Comparison of ENCODE assay signal across 8 mouse cellular contexts in the genomic region with DNA sequence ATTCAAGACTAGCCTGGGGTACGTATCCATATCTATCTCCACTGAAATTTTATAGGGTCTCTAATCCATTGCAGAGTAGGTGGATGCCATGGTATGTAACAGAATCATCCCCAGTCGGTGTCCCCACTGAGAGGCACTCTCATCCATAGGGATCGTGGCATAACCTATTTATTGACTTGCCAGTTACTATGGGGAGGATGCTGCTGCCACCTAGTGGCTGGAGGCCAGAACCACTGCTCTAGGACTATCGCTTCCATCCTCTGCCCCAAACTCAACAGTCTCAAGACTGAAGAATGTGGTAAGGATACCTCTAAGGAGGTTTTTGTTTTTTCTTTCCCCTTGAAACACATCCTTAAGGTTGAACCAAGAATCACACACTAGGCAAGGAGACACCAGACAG. TPM values are rescaled to one million over a fixed set of nuclear protein-coding genes. Genes with fewer than 3 reads are reported as not detected.
DNase-seq lines count a peak whose midpoint lies in the region; ATAC-seq and TF ChIP-seq lines count a peak whose summit lies in the region.
"Had no signal": no experiment of that assay in that cellular context is flagged by ENCODE, and none has a peak within 500 bp of the region (broad histone marks: within the 10 kb centered on the region; RNA-seq: fewer than 3 reads in every experiment).

No protein-coding gene starts in this region.

- ATAC-seq in lung, embryonic 16.5 days (ENCODE audit: low read depth): peak; percentile 35; the same call in 1 of the 2 replicates

- H3K9me3 ChIP-seq in E14TG2a.4 (ENCODE audit: low read length): no peaks in the 10 kb centered on the region
- H3K9me3 ChIP-seq in lung, embryonic 16.5 days (ENCODE audit: control insufficient read depth, low read length): 0 out of 2 replicates have a peak, but pooled peaks cover 3% of the 10 kb centered on the region
- H3K9me3 ChIP-seq: limb, embryonic 13.5 days had no signal

- WGBS in heart, adult 2 months: 53% methylated on average over 4 of the region's 4 CpGs
- 56% methylated on average over 4 of the region's 4 CpGs for WGBS in lung, embryonic 16.5 days

- no peak for TF ChIP-seq POLR2A in heart, adult 2 months (IDR thresholded peaks at IDR 0.05; ENCODE audit: insufficient read depth, low read depth, low read length)

- TF ChIP-seq CTCF in E14TG2a.4 (conservative IDR thresholded peaks at IDR 0.05; ENCODE audit: low read length): peak; percentile 96
- peak; percentile 99 for TF ChIP-seq CTCF in heart, adult 2 months (IDR thresholded peaks at IDR 0.05)

- H3K79me2 ChIP-seq in heart, adult 2 months (replicated peaks; ENCODE audit: control insufficient read depth, insufficient read depth, low read length): no peaks in the 10 kb centered on the region

- peak; percentile 65 for DNase-seq in T-cell, adult 2 months (ENCODE audit: low spot score)
- DNase-seq in cerebellum, postnatal 36 days: peak; percentile 53 to 54
- peak; percentile 63 to 77 for DNase-seq in heart, adult 2 months
- DNase-seq in kidney, postnatal 36 days: peak; percentile 50 to 85
- peak; percentile 63 for DNase-seq in spleen, adult 12 weeks (ENCODE audit: low spot score)

- no peaks in the 10 kb centered on the region for H3K27me3 ChIP-seq in E14TG2a.4 (ENCODE audit: insufficient read depth, low read length)
- no peaks in the 10 kb centered on the region for H3K27me3 ChIP-seq in heart, adult 2 months (ENCODE audit: control insufficient read depth, insufficient read depth, low read length)
- H3K27me3 ChIP-seq in lung, embryonic 16.5 days (ENCODE audit: control insufficient read depth, insufficient read depth, low read depth, low read length): no peaks in the 10 kb centered on the region
- H3K27me3 ChIP-seq: limb, embryonic 13.5 days had no signal

- no peak overlapping the region for H3K4me2 ChIP-seq in lung, embryonic 16.5 days (ENCODE audit: low read depth, low read length)
- H3K4me2 ChIP-seq: limb, embryonic 13.5 days had no signal

- no peak overlapping the region for H3K4me3 ChIP-seq in E14TG2a.4 (replicated peaks; ENCODE audit: low read length)
- no peak overlapping the region for H3K4me3 ChIP-seq in heart, adult 2 months
- no peak overlapping the region for H3K4me3 ChIP-seq in lung, embryonic 16.5 days (ENCODE audit: low read length)
- H3K4me3 ChIP-seq: limb, embryonic 13.5 days had no signal

- peak; percentile 50; the same call in 1 of the 2 replicates for TF ChIP-seq EP300 in heart, adult 2 months (IDR thresholded peaks at IDR 0.05; ENCODE audit: insufficient read depth, low read depth, low read length)

- intact Hi-C loops in heart, adult 2 months (cut with DNase I): loop anchor here (1.0 kb wide), 1 partner anchor 49 kb away; no protein-coding TSS in a partner anchor

- no peaks in the 10 kb centered on the region for H3K36me3 ChIP-seq in E14TG2a.4 (ENCODE audit: insufficient read depth, low read length)
- no peaks in the 10 kb centered on the region for H3K36me3 ChIP-seq in heart, adult 2 months (ENCODE audit: control insufficient read depth, insufficient read depth, low read length)
- H3K36me3 ChIP-seq in lung, embryonic 16.5 days (ENCODE audit: control insufficient read depth, insufficient read depth, low read length): no peaks in the 10 kb centered on the region
- H3K36me3 ChIP-seq: limb, embryonic 13.5 days had no signal

- H3K27ac ChIP-seq in heart, adult 2 months: no peak overlapping the region
- H3K27ac ChIP-seq in lung, embryonic 16.5 days (ENCODE audit: low read length): peak overlapping the region; percentile 41
- H3K27ac ChIP-seq: limb, embryonic 13.5 days had no signal

- no peak overlapping the region for H3K9ac ChIP-seq in heart, adult 2 months (ENCODE audit: low read depth, low read length)
- no peak overlapping the region for H3K9ac ChIP-seq in lung, embryonic 16.5 days (ENCODE audit: low read length)
- H3K9ac ChIP-seq: limb, embryonic 13.5 days had no signal

- peaks cover 62% of the 10 kb centered on the region for H3K4me1 ChIP-seq in E14TG2a.4 (replicated peaks; ENCODE audit: low read depth, low read length)
- no peaks in the 10 kb centered on the region; the same call in 1 of the 2 replicates for H3K4me1 ChIP-seq in heart, adult 2 months (ENCODE audit: control insufficient read depth, insufficient read depth, low read length)
- H3K4me1 ChIP-seq in lung, embryonic 16.5 days (replicated peaks; ENCODE audit: control insufficient read depth, insufficient read depth, low read length): peaks cover 6% of the 10 kb centered on the region
- H3K4me1 ChIP-seq: limb, embryonic 13.5 days had no signal

RNA-seq across cellular contexts. Expression of a gene that starts 16.0 kb away (rescaled TPM):
- total RNA-seq in heart, adult 2 months (2021): not detected
- 0.04 and 0.09 TPM in 2 replicates for polyA plus RNA-seq in heart, adult 2 months (2012; rRNA removed)
- not detected in 2 replicates for polyA plus RNA-seq in lung, embryonic 16.5 days (2015; fragmentation: Nextera tagmentation; extraction: Ambion mirVana)
- polyA plus RNA-seq: limb, embryonic 13.5 days had no signal

RNA-seq across cellular contexts. Expression of a gene that starts 17.1 kb away (rescaled TPM):
- total RNA-seq in heart, adult 2 months (2021): not detected
- polyA plus RNA-seq in heart, adult 2 months (2012; rRNA removed): 0.04 TPM in 1 of 2 replicates, not detected in the other
- 0.43 and 0.53 TPM in 2 replicates for polyA plus RNA-seq in lung, embryonic 16.5 days (2015; fragmentation: Nextera tagmentation; extraction: Ambion mirVana)

RNA-seq across cellular contexts. Expression of a gene that starts 27.4 kb away (rescaled TPM):
- total RNA-seq in heart, adult 2 months (2021): 1 to 10 TPM; 2.8 to 3.0 TPM
- 5.1 and 6.0 TPM in 2 replicates for polyA plus RNA-seq in heart, adult 2 months (2012; rRNA removed)
- polyA plus RNA-seq in lung, embryonic 16.5 days (2015; fragmentation: Nextera tagmentation; extraction: Ambion mirVana): 6.7 and 6.9 TPM in 2 replicates
